Mouse (Mus musculus) forebrain, embryonic 15.5 days (tissue): Measurements from ENCODE around the gene Alox12. TPM values are rescaled to one million over a fixed set of nuclear protein-coding genes. Genes with fewer than 3 reads are reported as not detected.

ENCODE experiments used
- ATAC-seq: fragments of 200-750 bp; cut with Nextera tagmentation; replicated peaks from 2 replicates; pipeline ENCODE4 v1.8.0; 2017; ENCODE audit warnings: mild to moderate bottlenecking, moderate TSS enrichment, moderate library complexity
- H3K27ac ChIP-seq: fragments of 300-500 bp; sonication (generic); replicated peaks from 2 replicates; pipeline ENCODE4 v1.5.1; 2015; ENCODE audit warnings: mild to moderate bottlenecking, inconsistent platforms
- H3K27me3 ChIP-seq: fragments of 300-500 bp; sonication (generic); 2 replicates; pipeline ENCODE4 v1.6.1; 2015; ENCODE audit warnings: inconsistent platforms
- H3K36me3 ChIP-seq: fragments of 300-500 bp; sonication (generic); 2 replicates; pipeline ENCODE4 v1.6.1; 2015; ENCODE audit warnings: mild to moderate bottlenecking, inconsistent platforms
- H3K4me1 ChIP-seq: fragments of 300-500 bp; sonication (generic); 2 replicates; pipeline ENCODE4 v1.6.1; 2015; ENCODE audit warnings: inconsistent platforms
- H3K4me2 ChIP-seq: fragments of 300-500 bp; sonication (generic); replicated peaks from 2 replicates; pipeline ENCODE4 v1.6.1; 2015; ENCODE audit warnings: mild to moderate bottlenecking, inconsistent platforms
- H3K4me3 ChIP-seq: fragments of 300-500 bp; sonication (generic); 2 replicates; pipeline ENCODE4 v1.5.1; 2015; ENCODE audit warnings: mild to moderate bottlenecking, inconsistent platforms
- H3K9ac ChIP-seq: fragments of 300-500 bp; sonication (generic); replicated peaks from 2 replicates; pipeline ENCODE4 v1.6.1; 2015; ENCODE audit warnings: mild to moderate bottlenecking, inconsistent platforms
- H3K9me3 ChIP-seq: fragments of 300-500 bp; sonication (generic); 2 replicates; pipeline ENCODE4 v1.6.1; 2016; ENCODE audit warnings: inconsistent platforms
- WGBS: fragments of 180-500 bp; shearing (Covaris S2); methylation state at CpG from one replicate; pipeline ENCODE4 v1.1.7; 2015; ENCODE audit warnings: mixed read lengths; 5-methylcytosine and 5-hydroxymethylcytosine counted together
- microRNA counts: library from miRNA; unstranded; fragments of <30 nt; microRNA quantifications from one replicate; lab custom pipeline; 2016
- microRNA-seq: library from miRNA; unstranded; fragments of <30 nt; microRNA quantifications from one replicate; pipeline ENCODE4, GENCODE M21; 2016
- polyA plus RNA-seq: library from polyadenylated mRNA; unstranded; fragments of >200 nt; fragmentation: Nextera tagmentation; extraction: Ambion mirVana; gene quantifications from 2 replicates; pipeline ENCODE4 v1.2.1, GENCODE M21; 2015

Alox12 gene
- polyA plus RNA-seq, 1 experiment from 2014 or later = 0.66 TPM

DNA sequence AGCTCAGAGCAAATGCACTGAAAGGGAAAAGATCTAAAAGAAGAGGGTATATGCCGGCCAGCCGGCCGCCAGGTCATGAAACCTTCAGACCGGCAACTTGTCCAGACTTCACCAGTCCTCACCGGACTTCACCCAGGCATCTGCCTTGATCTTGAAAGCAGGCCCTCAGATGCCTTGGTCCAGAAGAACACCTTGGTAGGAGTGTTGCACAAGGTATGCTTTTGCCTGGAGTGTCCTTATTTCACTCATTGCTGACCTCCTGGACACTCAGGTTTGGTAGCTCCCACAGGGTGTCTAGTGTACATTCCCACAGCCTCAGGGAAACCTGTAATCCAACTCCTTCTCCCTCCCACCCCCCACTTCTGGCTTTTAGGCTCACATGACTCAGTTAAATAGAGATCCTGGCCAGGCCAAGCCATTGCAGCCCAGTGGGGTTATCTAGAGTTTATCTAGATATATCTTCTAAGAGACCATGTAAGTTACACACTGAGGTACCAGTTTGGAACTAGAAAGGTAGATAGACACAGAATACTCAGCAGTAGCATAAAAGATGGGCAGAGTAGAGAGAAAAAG lies 55.0 kb downstream of the Alox12 start:
- H3K4me2 ChIP-seq = no peak overlapping the region
- no peaks in the 10 kb centered on the region for H3K27me3 ChIP-seq
- no peaks in the 10 kb centered on the region for H3K9me3 ChIP-seq
- WGBS = 92% methylated on average over 5 of the region's 5 CpGs
- H3K4me1 ChIP-seq = no peaks in the 10 kb centered on the region
- ATAC-seq = no peak
- no peaks in the 10 kb centered on the region for H3K36me3 ChIP-seq
- H3K9ac ChIP-seq = no peak overlapping the region
- no peak overlapping the region for H3K27ac ChIP-seq
- H3K4me3 ChIP-seq = no peak overlapping the region

DNA sequence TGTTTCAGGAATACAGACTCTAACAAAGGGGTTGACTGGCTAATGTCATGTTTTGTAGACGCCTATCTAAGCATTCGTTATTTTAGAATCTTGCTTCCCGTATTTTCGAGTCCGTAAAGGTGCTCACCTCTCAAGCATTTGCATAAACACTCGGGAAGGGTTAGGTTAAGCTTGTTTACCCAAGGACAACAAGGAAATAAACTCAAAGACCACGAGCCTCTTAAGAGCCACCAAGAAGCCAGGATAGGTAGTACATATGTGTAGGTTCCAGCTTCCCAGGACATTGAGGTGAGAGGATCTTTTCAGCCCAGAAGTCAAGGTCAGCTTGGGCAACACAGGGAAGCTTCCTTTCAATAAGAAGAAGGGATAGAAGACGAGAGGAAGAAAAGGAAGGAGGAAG lies 56.0 kb downstream of the Alox12 start:
- no peak for ATAC-seq
- Histone ChIP-seq H3K9me3 (no peaks in the 10 kb centered on the region), H3K27ac (no peak overlapping the region), H3K36me3 (no peaks in the 10 kb centered on the region), H3K4me2 (no peak overlapping the region), H3K9ac (no peak overlapping the region), H3K27me3 (no peaks in the 10 kb centered on the region), H3K4me3 (no peak overlapping the region), H3K4me1 (no peaks in the 10 kb centered on the region)
- WGBS = 84% methylated on average over 8 of the region's 8 CpGs

DNA sequence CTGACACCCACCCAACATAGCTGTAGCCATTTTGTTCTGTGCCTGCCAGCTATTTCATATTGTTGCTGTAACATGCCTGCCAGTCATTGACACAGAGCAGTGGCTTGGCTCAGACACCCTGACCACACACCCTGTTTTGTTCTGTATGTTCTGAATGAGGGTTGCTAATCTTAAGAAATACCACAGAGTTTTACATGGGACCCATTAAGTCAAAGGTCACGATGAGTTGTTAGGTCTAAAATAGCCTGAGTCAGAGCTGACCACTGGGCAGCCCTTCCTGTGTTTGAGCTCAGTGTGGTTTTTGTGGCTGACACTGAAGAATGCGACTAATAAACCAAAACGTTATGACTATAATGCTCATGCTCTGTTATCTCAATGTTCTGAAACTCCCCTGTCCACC lies 56.8 kb downstream of the Alox12 start:
- Histone ChIP-seq H3K27me3 (no peaks in the 10 kb centered on the region), H3K9ac (no peak overlapping the region), H3K4me2 (no peak overlapping the region), H3K27ac (no peak overlapping the region), H3K4me3 (no peak overlapping the region), H3K9me3 (no peaks in the 10 kb centered on the region), H3K4me1 (no peaks in the 10 kb centered on the region), H3K36me3 (no peaks in the 10 kb centered on the region)
- no peak for ATAC-seq
- WGBS = 88% methylated on average over 3 of the region's 3 CpGs

DNA sequence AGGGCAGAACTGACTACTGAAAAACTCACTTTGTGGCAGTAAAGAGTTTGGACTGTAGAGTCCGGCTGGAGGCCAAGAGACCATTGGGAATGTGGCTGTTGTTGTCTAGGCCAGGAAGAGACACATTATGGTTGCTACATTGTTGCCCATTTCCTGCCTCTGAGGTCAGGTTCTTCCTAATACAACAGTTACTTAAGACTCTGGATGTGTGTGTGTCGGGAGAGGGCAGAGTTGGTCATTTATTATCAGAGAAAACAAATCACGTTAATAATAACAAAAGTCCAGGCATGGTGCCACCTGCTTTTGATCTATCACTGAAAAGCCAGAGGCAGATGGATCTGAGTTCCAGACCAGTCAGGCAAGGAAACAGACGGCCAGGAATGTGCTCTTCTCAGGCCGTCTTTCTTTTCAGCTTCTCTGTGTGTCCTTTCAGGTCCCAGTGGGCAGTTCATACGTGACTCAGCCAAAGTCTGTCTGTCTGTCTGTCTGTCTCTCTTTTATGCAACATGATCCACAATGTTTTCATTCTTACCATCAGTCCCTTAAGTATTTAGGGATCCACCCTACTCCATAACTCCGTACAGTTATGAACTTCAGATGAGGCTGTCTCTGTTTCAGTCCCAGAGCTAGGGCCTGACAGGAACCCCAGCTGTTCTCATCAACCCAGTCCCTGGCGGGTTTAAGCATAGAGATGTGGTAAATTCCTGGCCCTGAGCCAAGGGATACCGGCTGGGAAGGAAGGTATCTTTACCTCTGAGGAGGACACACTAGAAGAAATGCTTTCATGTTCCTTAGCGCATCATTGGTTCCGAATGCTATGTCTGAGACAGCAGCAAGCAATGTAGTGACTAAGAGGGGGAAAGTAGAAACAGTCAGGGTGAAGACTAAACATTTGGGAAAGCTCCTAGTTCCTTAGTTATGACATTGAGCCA lies 61.5 kb downstream of the Alox12 start:
- H3K27me3 ChIP-seq = no peaks in the 10 kb centered on the region
- H3K4me3 ChIP-seq = no peak overlapping the region
- 67% methylated on average over 11 of the region's 11 CpGs for WGBS
- no peak overlapping the region for H3K4me2 ChIP-seq
- no peaks in the 10 kb centered on the region for H3K36me3 ChIP-seq
- H3K4me1 ChIP-seq = no peaks in the 10 kb centered on the region
- no peak for ATAC-seq
- H3K9ac ChIP-seq = no peak overlapping the region
- H3K27ac ChIP-seq = no peak overlapping the region
- H3K9me3 ChIP-seq = no peaks in the 10 kb centered on the region

DNA sequence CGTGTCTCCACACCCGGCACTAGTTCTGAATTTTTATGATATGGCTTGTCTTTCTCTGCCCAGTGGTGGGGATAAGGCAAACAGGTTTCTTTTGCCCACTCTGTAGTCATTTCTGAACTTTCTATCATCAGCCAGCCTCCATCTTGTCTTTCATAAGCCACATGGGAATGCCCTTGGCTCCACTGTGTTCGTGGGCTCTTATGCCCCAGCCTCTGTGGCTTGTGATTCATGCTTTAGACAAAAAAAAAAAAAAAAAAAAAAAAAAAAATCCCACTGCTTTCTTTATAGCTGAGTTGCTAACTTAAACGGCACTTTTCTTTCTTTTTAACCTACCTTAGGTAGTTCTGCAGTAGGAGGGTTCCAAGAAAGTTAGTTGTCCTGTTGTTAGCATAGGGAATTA lies 63.0 kb downstream of the Alox12 start:
- H3K4me1 ChIP-seq = no peaks in the 10 kb centered on the region
- WGBS = 84% methylated on average over 4 of the region's 4 CpGs
- H3K9me3 ChIP-seq = no peaks in the 10 kb centered on the region
- H3K4me3 ChIP-seq = no peak overlapping the region
- H3K27ac ChIP-seq = no peak overlapping the region
- H3K9ac ChIP-seq = no peak overlapping the region
- no peaks in the 10 kb centered on the region for H3K27me3 ChIP-seq
- H3K4me2 ChIP-seq = no peak overlapping the region
- no peak for ATAC-seq
- H3K36me3 ChIP-seq = no peaks in the 10 kb centered on the region

MicroRNA genes within 50 kb of the gene (microRNA counts, 519-probe panel; counts per million panel counts)
- not detected for microRNA mmu-miR-195 (lab: Ali Mortazavi, UCI)
- 2,266 counts per million, percentile 41 among the panel's probes with 10 or more counts for microRNA mmu-miR-497 (lab: Ali Mortazavi, UCI)

Small RNA genes within 50 kb of the gene (microRNA-seq; reads per million reads assigned to microRNA genes)
- gene Mir195a (537 reads per million, percentile 73 among the genes with 10 or more reads in this experiment), gene Mir497 (not detected), gene Mir497b (not detected)

Other genes starting within 250 kb of the Alox12 start
- 57.0 and 60.7 TPM in 2 replicates for gene Acadvl, start 239.9 kb downstream of the Alox12 start, polyA plus RNA-seq
- 27.8 and 29.8 TPM in 2 replicates for gene Dlg4, start 238.4 kb downstream of the Alox12 start, polyA plus RNA-seq
- gene Asgr1, start 201.3 kb downstream of the Alox12 start, polyA plus RNA-seq = 1.8 and 2.0 TPM in 2 replicates
- gene Asgr2, start 162.7 kb downstream of the Alox12 start, polyA plus RNA-seq = not detected in 2 replicates
- gene Mgl2, start 125.0 kb downstream of the Alox12 start, polyA plus RNA-seq = 0.56 and 0.64 TPM in 2 replicates
- 0.73 and 0.75 TPM in 2 replicates for gene Clec10a, start 99.2 kb downstream of the Alox12 start, polyA plus RNA-seq
- gene Slc16a11, start 42.6 kb downstream of the Alox12 start, polyA plus RNA-seq = 3.2 and 3.6 TPM in 2 replicates
- gene Slc16a13, start 34.3 kb downstream of the Alox12 start, polyA plus RNA-seq = 14.9 and 17.7 TPM in 2 replicates
- 5.7 and 6.1 TPM in 2 replicates for gene Bcl6b, start 25.6 kb downstream of the Alox12 start, polyA plus RNA-seq
- 191 and 199 TPM in 2 replicates for gene 0610010K14Rik, start 17.4 kb downstream of the Alox12 start, polyA plus RNA-seq
- gene Gm21988, start 15.5 kb downstream of the Alox12 start, polyA plus RNA-seq = 12.9 and 13.0 TPM in 2 replicates
- 271 and 278 TPM in 2 replicates for gene Rnasek, start 15.5 kb downstream of the Alox12 start, polyA plus RNA-seq
- not detected in 2 replicates for gene Alox12e, start 67.3 kb upstream of the Alox12 start, polyA plus RNA-seq
- gene Alox15, start 96.7 kb upstream of the Alox12 start, polyA plus RNA-seq = not detected in 2 replicates
- gene Pelp1, start 154.7 kb upstream of the Alox12 start, polyA plus RNA-seq = 33.4 and 37.2 TPM in 2 replicates
- 38.1 and 38.4 TPM in 2 replicates for gene Arrb2, start 177.3 kb upstream of the Alox12 start, polyA plus RNA-seq
- 40.2 and 45.0 TPM in 2 replicates for gene Med11, start 196.6 kb upstream of the Alox12 start, polyA plus RNA-seq
- 0.52 and 0.56 TPM in 2 replicates for gene Zmynd15, start 204.1 kb upstream of the Alox12 start, polyA plus RNA-seq
- gene Cxcl16, start 204.6 kb upstream of the Alox12 start, polyA plus RNA-seq = 1.4 and 1.9 TPM in 2 replicates
- gene Tm4sf5, start 249.9 kb upstream of the Alox12 start, polyA plus RNA-seq = 1.0 and 2.0 TPM in 2 replicates